Mouse (Mus musculus): ENCODE measurements at regions not wholly inside any gene's neighbourhood (a gene's known extent, or its start where the extent isn't known, plus 50 kb on each side); places are given as distances from the start of the nearest gene placed in this dataset.

- H3K4me3 ChIP-seq: no peak overlapping the region
- no peaks in the 10 kb centered on the region for H3K27me3 ChIP-seq (replicated peaks; ENCODE audit: low read depth, poor library complexity, severe bottlenecking)
- WGBS: 67% methylated on average over 1 of the region's 1 CpGs
- H3K4me1 ChIP-seq: peaks cover 11% of the 10 kb centered on the region; the same call in 1 of the 2 replicates
- H3K27ac ChIP-seq (replicated peaks): no peak overlapping the region
- H3K9me3 ChIP-seq: no peaks in the 10 kb centered on the region
- no peaks in the 10 kb centered on the region for H3K36me3 ChIP-seq (replicated peaks)
- no peak for DNase-seq (ENCODE audit: low spot score)
Observed at GRCm38 (mm10) chr13:53996867-53997266, 58.6 kb downstream of the Drd1 start.

GRCm38 (mm10) chr13:53992863-53993451 lies 62.5 kb downstream of the Drd1 start:
- no peaks in the 10 kb centered on the region for H3K36me3 ChIP-seq (replicated peaks)
- no peak overlapping the region for H3K27ac ChIP-seq (replicated peaks)
- H3K27me3 ChIP-seq (replicated peaks; ENCODE audit: low read depth, poor library complexity, severe bottlenecking): no peaks in the 10 kb centered on the region
- no peaks in the 10 kb centered on the region for H3K9me3 ChIP-seq
- WGBS: 58% methylated on average over 7 of the region's 7 CpGs
- peaks cover 11% of the 10 kb centered on the region; the same call in 1 of the 2 replicates for H3K4me1 ChIP-seq
- peak; percentile 9 for DNase-seq (ENCODE audit: low spot score)
- no peak overlapping the region for H3K4me3 ChIP-seq

GRCm38 (mm10) chr13:53979226-53979625 lies 76.3 kb downstream of the Drd1 start:
- no peaks in the 10 kb centered on the region for H3K9me3 ChIP-seq
- H3K27ac ChIP-seq (replicated peaks): no peak overlapping the region
- H3K27me3 ChIP-seq (replicated peaks; ENCODE audit: low read depth, poor library complexity, severe bottlenecking): no peaks in the 10 kb centered on the region
- DNase-seq (ENCODE audit: low spot score): no peak
- H3K36me3 ChIP-seq (replicated peaks): no peaks in the 10 kb centered on the region
- WGBS: 69% methylated on average over 2 of the region's 2 CpGs
- no peaks in the 10 kb centered on the region for H3K4me1 ChIP-seq
- H3K4me3 ChIP-seq: no peak overlapping the region

- 86% methylated on average over 2 of the region's 2 CpGs for WGBS
- no peak overlapping the region for H3K4me3 ChIP-seq
- peaks cover 16% of the 10 kb centered on the region for H3K9me3 ChIP-seq
- no peak overlapping the region for H3K27ac ChIP-seq (replicated peaks)
- no peaks in the 10 kb centered on the region for H3K27me3 ChIP-seq (replicated peaks; ENCODE audit: low read depth, poor library complexity, severe bottlenecking)
- H3K36me3 ChIP-seq (replicated peaks): no peaks in the 10 kb centered on the region
- DNase-seq (ENCODE audit: low spot score): no peak
- H3K4me1 ChIP-seq: no peaks in the 10 kb centered on the region
Observed at GRCm38 (mm10) chr13:53969421-53969820, 86.1 kb downstream of the Drd1 start.

GRCm38 (mm10) chr13:53956167-53956566 lies 99.3 kb downstream of the Drd1 start:
- no peak overlapping the region for H3K4me3 ChIP-seq
- no peaks in the 10 kb centered on the region for H3K27me3 ChIP-seq (replicated peaks; ENCODE audit: low read depth, poor library complexity, severe bottlenecking)
- no peak overlapping the region for H3K27ac ChIP-seq (replicated peaks)
- H3K4me1 ChIP-seq: no peaks in the 10 kb centered on the region
- DNase-seq (ENCODE audit: low spot score): no peak
- WGBS: 90% methylated on average over 15 of the region's 15 CpGs
- H3K36me3 ChIP-seq (replicated peaks): no peaks in the 10 kb centered on the region
- no peaks in the 10 kb centered on the region for H3K9me3 ChIP-seq

- no peaks in the 10 kb centered on the region for H3K36me3 ChIP-seq (replicated peaks)
- peak; percentile 67 for DNase-seq (ENCODE audit: low spot score)
- no peak overlapping the region for H3K27ac ChIP-seq (replicated peaks)
- H3K9me3 ChIP-seq: no peaks in the 10 kb centered on the region
- 3% methylated on average over 4 of the region's 4 CpGs for WGBS
- no peak overlapping the region for H3K4me3 ChIP-seq
- H3K27me3 ChIP-seq (replicated peaks; ENCODE audit: low read depth, poor library complexity, severe bottlenecking): no peaks in the 10 kb centered on the region
- no peaks in the 10 kb centered on the region for H3K4me1 ChIP-seq
Observed at GRCm38 (mm10) chr13:53948056-53948455, 107.4 kb downstream of the Drd1 start.

- H3K27ac ChIP-seq (replicated peaks): no peak overlapping the region
- 83% methylated on average over 5 of the region's 5 CpGs for WGBS
- H3K36me3 ChIP-seq (replicated peaks): no peaks in the 10 kb centered on the region
- no peak for DNase-seq (ENCODE audit: low spot score)
- no peaks in the 10 kb centered on the region for H3K4me1 ChIP-seq
- H3K27me3 ChIP-seq (replicated peaks; ENCODE audit: low read depth, poor library complexity, severe bottlenecking): no peaks in the 10 kb centered on the region
- H3K4me3 ChIP-seq: no peak overlapping the region
- no peaks in the 10 kb centered on the region for H3K9me3 ChIP-seq
Observed at GRCm38 (mm10) chr13:53945681-53946080, 109.8 kb downstream of the Drd1 start.

GRCm38 (mm10) chr13:53941005-53941747 lies 114.3 kb downstream of the Drd1 start:
- no peaks in the 10 kb centered on the region for H3K9me3 ChIP-seq
- WGBS: 81% methylated on average over 13 of the region's 13 CpGs
- no peak overlapping the region for H3K4me3 ChIP-seq
- no peaks in the 10 kb centered on the region for H3K27me3 ChIP-seq (replicated peaks; ENCODE audit: low read depth, poor library complexity, severe bottlenecking)
- H3K27ac ChIP-seq (replicated peaks): no peak overlapping the region
- H3K4me1 ChIP-seq: no peaks in the 10 kb centered on the region
- H3K36me3 ChIP-seq (replicated peaks): no peaks in the 10 kb centered on the region
- no peak for DNase-seq (ENCODE audit: low spot score)

- no peaks in the 10 kb centered on the region for H3K36me3 ChIP-seq (replicated peaks)
- H3K27me3 ChIP-seq (replicated peaks; ENCODE audit: low read depth, poor library complexity, severe bottlenecking): no peaks in the 10 kb centered on the region
- H3K27ac ChIP-seq (replicated peaks): no peak overlapping the region
- no peaks in the 10 kb centered on the region for H3K4me1 ChIP-seq
- WGBS: 88% methylated on average over 14 of the region's 14 CpGs
- no peaks in the 10 kb centered on the region for H3K9me3 ChIP-seq
- DNase-seq (ENCODE audit: low spot score): no peak
- no peak overlapping the region for H3K4me3 ChIP-seq
Observed at GRCm38 (mm10) chr13:53935174-53935699, 120.3 kb downstream of the Drd1 start.

GRCm38 (mm10) chr13:53934457-53934856 lies 121.0 kb downstream of the Drd1 start:
- DNase-seq (ENCODE audit: low spot score): no peak
- WGBS: 88% methylated on average over 6 of the region's 6 CpGs

GRCm38 (mm10) chr13:53926128-53926527 lies 129.4 kb downstream of the Drd1 start:
- WGBS: 91% methylated on average over 4 of the region's 4 CpGs
- no peak for DNase-seq (ENCODE audit: low spot score)
- H3K36me3 ChIP-seq (replicated peaks): no peaks in the 10 kb centered on the region
- no peaks in the 10 kb centered on the region for H3K9me3 ChIP-seq
- no peaks in the 10 kb centered on the region for H3K4me1 ChIP-seq
- H3K4me3 ChIP-seq: no peak overlapping the region
- H3K27me3 ChIP-seq (replicated peaks; ENCODE audit: low read depth, poor library complexity, severe bottlenecking): no peaks in the 10 kb centered on the region
- H3K27ac ChIP-seq (replicated peaks): no peak overlapping the region

More at GRCm38 (mm10) chr13:53934457-53934856, 121.0 kb downstream of the Drd1 start:
- H3K4me3 ChIP-seq: no peak overlapping the region
- H3K4me1 ChIP-seq: no peaks in the 10 kb centered on the region
- no peaks in the 10 kb centered on the region for H3K36me3 ChIP-seq (replicated peaks)
- H3K9me3 ChIP-seq: no peaks in the 10 kb centered on the region
- H3K27ac ChIP-seq (replicated peaks): no peak overlapping the region
- H3K27me3 ChIP-seq (replicated peaks; ENCODE audit: low read depth, poor library complexity, severe bottlenecking): no peaks in the 10 kb centered on the region

GRCm38 (mm10) chr13:53924433-53924832 lies 131.1 kb downstream of the Drd1 start:
- DNase-seq (ENCODE audit: low spot score): no peak
- H3K4me1 ChIP-seq: no peaks in the 10 kb centered on the region
- no peaks in the 10 kb centered on the region for H3K36me3 ChIP-seq (replicated peaks)
- no peaks in the 10 kb centered on the region for H3K9me3 ChIP-seq
- WGBS: 84% methylated on average over 4 of the region's 4 CpGs
- H3K4me3 ChIP-seq: no peak overlapping the region
- H3K27me3 ChIP-seq (replicated peaks; ENCODE audit: low read depth, poor library complexity, severe bottlenecking): no peaks in the 10 kb centered on the region
- H3K27ac ChIP-seq (replicated peaks): no peak overlapping the region

Data from embryonic facial prominence, embryonic 10.5 days (tissue).